Mouse (Mus musculus): ENCODE results near the gene Tgfbi.
A peak's percentile ranks its signal among the peaks of the same experiment; 100 is the strongest.

The Tgfbi gene

DNA sequence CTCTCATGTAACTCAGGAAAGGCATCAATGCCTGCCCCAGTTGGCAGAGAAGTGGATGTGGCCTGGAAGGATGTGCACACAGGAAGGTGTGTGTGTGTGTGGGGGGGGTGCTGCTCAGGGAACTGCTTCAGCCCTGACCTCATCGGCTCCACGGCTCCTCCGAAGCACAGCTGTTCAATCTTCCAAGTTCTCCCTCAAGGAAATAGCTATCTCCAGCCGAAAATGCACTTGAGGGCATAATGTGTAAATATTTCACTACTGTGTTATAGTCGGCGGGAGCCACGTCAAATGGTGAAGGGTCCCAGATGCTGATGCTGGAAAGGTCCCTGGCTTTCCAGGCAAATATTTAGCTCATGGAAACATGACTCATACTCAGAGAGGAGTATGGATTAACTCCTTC lies 25.6 kb downstream of the Tgfbi start:
- DNase-seq (ENCODE audit: low spot score): no peak

- no peak for DNase-seq (ENCODE audit: low spot score)
These were observed 27.7 kb downstream of the Tgfbi start for GRCm38 (mm10) chr13:56637027-56637426.

- no peak for DNase-seq (ENCODE audit: low spot score)
These were observed 32.4 kb downstream of the Tgfbi start for GRCm38 (mm10) chr13:56641746-56642145.

- no peak for DNase-seq (ENCODE audit: low spot score)
These were observed 34.7 kb downstream of the Tgfbi start for GRCm38 (mm10) chr13:56644031-56644430.

GRCm38 (mm10) chr13:56645744-56646143 lies 36.4 kb downstream of the Tgfbi start:
- DNase-seq (ENCODE audit: low spot score): no peak

- no peak for DNase-seq (ENCODE audit: low spot score)
These were observed 38.5 kb downstream of the Tgfbi start for GRCm38 (mm10) chr13:56647597-56648405.

- DNase-seq (ENCODE audit: low spot score): no peak
These were observed 40.7 kb downstream of the Tgfbi start for GRCm38 (mm10) chr13:56650020-56650419.

DNA sequence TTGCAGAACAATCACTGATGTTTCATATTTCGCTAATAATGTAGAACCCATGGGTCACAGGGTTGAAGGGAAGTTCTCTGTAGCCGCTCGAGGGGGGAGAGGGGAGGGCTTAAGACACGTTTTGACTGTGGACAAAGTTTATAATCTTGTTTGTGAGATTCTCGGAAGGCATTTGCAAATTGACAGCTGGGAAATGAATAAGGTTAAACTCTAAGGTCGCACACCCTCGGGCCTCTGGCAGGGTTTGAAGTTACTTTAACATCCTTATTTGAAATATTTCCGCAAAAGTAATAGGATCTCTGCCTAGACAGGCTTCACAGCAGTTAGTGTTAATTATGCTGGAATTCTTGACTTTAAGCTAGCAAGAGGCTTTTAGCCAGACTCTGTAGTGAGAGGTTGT lies 43.1 kb downstream of the Tgfbi start:
- DNase-seq (ENCODE audit: low spot score): no peak

GRCm38 (mm10) chr13:56654176-56654575 lies 44.9 kb downstream of the Tgfbi start:
- no peak for DNase-seq (ENCODE audit: low spot score)

GRCm38 (mm10) chr13:56657946-56658512 lies 48.7 kb downstream of the Tgfbi start:
- peak; percentile 40 for DNase-seq (ENCODE audit: low spot score)

DNA sequence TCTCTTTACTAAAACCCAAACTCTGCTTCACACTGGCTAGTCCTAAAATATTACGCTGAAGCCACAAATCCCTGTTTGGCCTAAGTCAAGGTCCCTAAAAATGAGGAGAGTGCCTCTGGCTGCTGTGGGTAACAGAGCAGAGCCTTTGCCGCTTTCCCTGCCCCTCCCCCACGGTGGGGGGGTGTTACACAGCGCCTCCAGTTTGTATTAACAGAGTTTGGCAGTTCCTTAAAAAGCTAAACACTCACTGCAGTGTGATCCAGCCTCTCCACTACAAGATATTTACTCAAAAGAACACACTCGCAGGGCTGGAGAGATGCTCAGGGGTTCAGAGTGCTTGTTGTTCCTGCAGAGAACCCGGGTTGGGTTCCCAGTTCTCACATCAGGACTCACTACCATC lies 49.6 kb downstream of the Tgfbi start:
- no peak for DNase-seq (ENCODE audit: low spot score)

- no peak for DNase-seq (ENCODE audit: low spot score)
These were observed 52.7 kb downstream of the Tgfbi start for GRCm38 (mm10) chr13:56661914-56662621.

DNA sequence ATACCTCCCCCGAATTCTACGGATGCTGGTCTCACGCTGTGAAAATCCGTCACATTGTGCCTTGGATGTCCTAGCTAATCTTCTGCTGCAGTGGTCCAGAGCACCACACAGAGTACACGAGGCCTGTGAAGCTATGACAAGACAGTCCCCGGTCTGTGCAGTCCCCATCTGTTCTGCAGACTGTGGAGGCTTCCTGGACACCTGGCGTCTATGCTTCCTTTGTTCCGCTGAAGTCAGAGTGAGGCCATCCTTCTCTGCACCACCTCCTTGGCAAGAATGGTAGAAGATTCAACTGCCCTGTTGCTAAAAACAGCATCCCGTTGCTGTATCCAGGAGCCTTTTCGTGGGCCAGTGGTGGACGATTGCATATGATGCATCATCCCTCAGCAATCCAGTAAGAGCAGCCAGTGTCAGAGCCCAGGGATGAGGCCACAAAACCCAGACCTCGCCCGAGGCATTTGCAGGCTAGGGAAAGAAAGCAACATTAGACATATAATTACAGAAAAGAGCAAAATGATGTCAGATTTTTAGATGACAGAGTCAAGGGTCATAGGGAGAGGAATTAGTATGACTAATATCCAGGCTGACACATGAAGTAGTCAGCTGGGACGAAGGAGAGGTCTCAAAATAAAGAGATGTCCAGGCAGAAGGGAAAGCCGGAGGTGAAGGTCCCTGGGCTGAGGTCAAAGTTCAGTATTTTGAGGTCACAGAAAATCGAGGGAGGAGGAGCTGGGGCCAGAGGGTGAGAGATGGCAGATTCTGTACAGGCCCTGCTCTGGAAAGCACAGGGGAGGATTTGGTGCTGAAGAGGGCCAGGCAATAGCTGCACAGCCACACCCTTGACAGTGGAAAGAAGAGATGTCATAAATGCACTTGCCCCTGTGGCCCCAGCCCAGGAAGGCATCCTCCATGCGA lies 55.2 kb downstream of the Tgfbi start:
- no peak for DNase-seq (ENCODE audit: low spot score)

DNA sequence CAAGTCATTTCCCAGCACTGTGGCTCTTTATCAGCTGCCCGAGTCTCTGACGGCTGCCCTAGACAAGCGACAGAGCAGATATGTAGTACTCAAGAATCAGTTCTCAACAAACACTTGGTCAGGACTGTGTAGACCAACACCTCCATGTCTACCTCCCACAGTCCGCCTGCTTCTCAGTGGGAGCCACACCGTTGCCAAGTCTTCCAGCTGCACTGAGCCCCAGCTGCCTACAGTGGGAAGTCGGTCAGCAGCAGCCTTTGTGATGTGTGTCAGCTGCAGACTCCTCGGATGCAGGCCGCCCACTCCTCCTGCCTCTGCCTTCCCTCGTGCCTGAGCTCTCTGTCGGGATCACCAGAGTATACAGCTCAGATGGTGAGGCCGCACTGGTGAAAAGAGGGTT lies 61.9 kb downstream of the Tgfbi start:
- DNase-seq (ENCODE audit: low spot score): no peak

GRCm38 (mm10) chr13:56677731-56678130 lies 68.4 kb downstream of the Tgfbi start:
- no peak for DNase-seq (ENCODE audit: low spot score)

GRCm38 (mm10) chr13:56678188-56678787 lies 69.0 kb downstream of the Tgfbi start:
- no peak for DNase-seq (ENCODE audit: low spot score)

GRCm38 (mm10) chr13:56678826-56679504 lies 69.6 kb downstream of the Tgfbi start:
- no peak for DNase-seq (ENCODE audit: low spot score)

DNA sequence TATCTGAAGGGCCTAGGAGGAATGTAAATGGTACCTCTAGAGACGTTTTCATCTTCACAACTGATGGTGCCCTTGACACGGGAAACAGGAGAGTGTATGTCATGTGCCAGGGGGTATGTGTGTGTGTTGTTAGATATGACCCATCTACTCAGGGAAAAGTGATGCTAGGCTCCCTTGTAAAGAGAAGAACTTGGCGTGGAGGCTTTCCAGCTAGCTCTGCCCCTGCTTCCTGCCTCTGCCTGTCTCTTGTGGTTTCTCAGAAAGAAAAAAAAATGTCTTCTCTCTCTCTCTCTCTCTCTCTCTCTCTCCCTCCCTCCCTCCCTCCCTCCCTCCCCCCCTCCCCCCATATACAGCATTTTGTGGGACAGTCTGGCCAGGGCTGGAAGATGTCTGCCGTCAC lies 72.6 kb downstream of the Tgfbi start:
- no peak for DNase-seq (ENCODE audit: low spot score)

DNA sequence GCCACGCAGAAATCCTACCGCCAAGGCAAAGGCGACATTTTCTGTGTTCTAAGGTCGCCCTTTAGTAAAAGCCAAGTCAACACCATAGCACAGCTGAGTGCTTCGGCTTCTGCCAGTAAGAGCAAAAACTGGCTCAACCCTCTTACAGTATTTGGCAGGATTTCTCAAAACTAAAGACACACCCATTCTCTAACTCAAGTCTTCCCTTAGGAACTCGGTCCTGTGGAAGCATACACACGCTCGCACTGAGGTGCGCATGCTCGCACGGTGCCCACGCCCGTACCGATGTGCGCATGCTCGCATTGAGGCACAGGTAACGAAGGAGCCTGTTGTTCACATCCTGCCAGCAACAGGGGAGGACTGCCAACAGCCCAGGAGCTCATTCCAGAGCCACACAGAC lies 73.0 kb downstream of the Tgfbi start:
- DNase-seq (ENCODE audit: low spot score): no peak

DNA sequence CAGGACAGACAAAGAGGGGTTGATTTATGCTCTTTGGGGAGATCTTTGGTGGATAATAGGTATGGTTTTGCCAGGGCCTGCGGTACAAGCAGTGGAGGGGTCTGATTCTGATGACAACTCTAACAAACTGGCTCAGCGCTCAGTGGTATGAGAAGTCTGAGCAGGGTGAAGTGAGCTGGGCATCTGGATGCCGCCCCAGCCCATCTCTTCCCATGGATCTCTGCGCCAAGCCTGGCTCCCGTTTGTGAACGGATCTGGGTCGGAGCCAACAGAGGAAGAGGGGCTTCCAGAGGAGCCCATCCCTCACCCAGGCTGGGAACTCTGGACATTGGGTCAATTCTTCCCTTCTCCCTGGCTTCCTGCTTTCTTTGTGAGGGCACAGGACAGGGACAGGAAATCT lies 74.0 kb downstream of the Tgfbi start:
- no peak for DNase-seq (ENCODE audit: low spot score)

Measured in urinary bladder, postnatal 10 days (tissue).